Mouse (Mus musculus): ENCODE results near the gene Kcnab1. TPM values are rescaled to one million over a fixed set of nuclear protein-coding genes. Genes with fewer than 3 reads are reported as not detected.

Gene Kcnab1
- polyA plus RNA-seq, 1 experiment from 2014 or later = 1.2 TPM

GRCm38 (mm10) chr3:65373594-65374182, 264.5 kb downstream of the Kcnab1 start:
- DNase-seq (ENCODE audit: low spot score) (no peak), ATAC-seq (ENCODE audit: low FRiP score, low TSS enrichment) (no peak)
- Histone ChIP-seq H3K4me2 (replicated peaks; ENCODE audit: low read depth) (no peak overlapping the region), H3K36me3 (ENCODE audit: control insufficient read depth, insufficient read depth, low read length) (peaks cover 4% of the 10 kb centered on the region), H3K9ac (ENCODE audit: low read length) (no peak overlapping the region), H3K27ac (replicated peaks) (no peak overlapping the region), H3K9me3 (ENCODE audit: control insufficient read depth, low read length) (no peaks in the 10 kb centered on the region), H3K27me3 (ENCODE audit: control insufficient read depth, insufficient read depth, low read length) (no peaks in the 10 kb centered on the region), H3K4me3 (ENCODE audit: low read depth, low read length) (no peak overlapping the region), H3K4me1 (replicated peaks; ENCODE audit: control insufficient read depth, insufficient read depth) (no peaks in the 10 kb centered on the region)
- TF ChIP-seq CTCF (IDR thresholded peaks at IDR 0.05; ENCODE audit: low read depth) (no peak), EP300 (optimal IDR thresholded peaks at IDR 0.05) (no peak)
- WGBS = 65% methylated on average over 5 of the region's 5 CpGs

- Histone ChIP-seq H3K9me3 (ENCODE audit: control insufficient read depth, low read length) (no peaks in the 10 kb centered on the region), H3K4me1 (replicated peaks; ENCODE audit: control insufficient read depth, insufficient read depth) (no peaks in the 10 kb centered on the region), H3K9ac (ENCODE audit: low read length) (no peak overlapping the region), H3K4me2 (replicated peaks; ENCODE audit: low read depth) (no peak overlapping the region), H3K36me3 (ENCODE audit: control insufficient read depth, insufficient read depth, low read length) (peaks cover 4% of the 10 kb centered on the region), H3K27ac (replicated peaks) (no peak overlapping the region), H3K4me3 (ENCODE audit: low read depth, low read length) (no peak overlapping the region), H3K27me3 (ENCODE audit: control insufficient read depth, insufficient read depth, low read length) (no peaks in the 10 kb centered on the region)
- DNase-seq (ENCODE audit: low spot score) = no peak
- TF ChIP-seq CTCF (IDR thresholded peaks at IDR 0.05; ENCODE audit: low read depth) = no peak
- no peak for TF ChIP-seq EP300 (optimal IDR thresholded peaks at IDR 0.05)
- ATAC-seq (ENCODE audit: low FRiP score, low TSS enrichment) = no peak
- 82% methylated on average over 3 of the region's 3 CpGs for WGBS
These were observed 265.5 kb downstream of the Kcnab1 start for GRCm38 (mm10) chr3:65374729-65375128.

- H3K36me3 ChIP-seq (ENCODE audit: control insufficient read depth, insufficient read depth, low read length) = peaks cover 5% of the 10 kb centered on the region
- TF ChIP-seq CTCF (IDR thresholded peaks at IDR 0.05; ENCODE audit: low read depth) (no peak), EP300 (optimal IDR thresholded peaks at IDR 0.05) (no peak)
- H3K9me3 ChIP-seq (ENCODE audit: control insufficient read depth, low read length) = no peaks in the 10 kb centered on the region
- no peak for ATAC-seq (ENCODE audit: low FRiP score, low TSS enrichment)
- DNase-seq (ENCODE audit: low spot score) = no peak
- H3K4me2 ChIP-seq (replicated peaks; ENCODE audit: low read depth) = no peak overlapping the region
- H3K4me1 ChIP-seq (replicated peaks; ENCODE audit: control insufficient read depth, insufficient read depth) = no peaks in the 10 kb centered on the region
- H3K27me3 ChIP-seq (ENCODE audit: control insufficient read depth, insufficient read depth, low read length) = no peaks in the 10 kb centered on the region
- H3K27ac ChIP-seq (replicated peaks) = no peak overlapping the region
- H3K9ac ChIP-seq (ENCODE audit: low read length) = no peak overlapping the region
- H3K4me3 ChIP-seq (ENCODE audit: low read depth, low read length) = no peak overlapping the region
These were observed 269.5 kb downstream of the Kcnab1 start for GRCm38 (mm10) chr3:65378724-65379123.

GRCm38 (mm10) chr3:65379884-65380539, 270.8 kb downstream of the Kcnab1 start:
- no peak overlapping the region for H3K27ac ChIP-seq (replicated peaks)
- H3K4me3 ChIP-seq (ENCODE audit: low read depth, low read length) = no peak overlapping the region
- 70% methylated on average over 4 of the region's 4 CpGs for WGBS

DNA sequence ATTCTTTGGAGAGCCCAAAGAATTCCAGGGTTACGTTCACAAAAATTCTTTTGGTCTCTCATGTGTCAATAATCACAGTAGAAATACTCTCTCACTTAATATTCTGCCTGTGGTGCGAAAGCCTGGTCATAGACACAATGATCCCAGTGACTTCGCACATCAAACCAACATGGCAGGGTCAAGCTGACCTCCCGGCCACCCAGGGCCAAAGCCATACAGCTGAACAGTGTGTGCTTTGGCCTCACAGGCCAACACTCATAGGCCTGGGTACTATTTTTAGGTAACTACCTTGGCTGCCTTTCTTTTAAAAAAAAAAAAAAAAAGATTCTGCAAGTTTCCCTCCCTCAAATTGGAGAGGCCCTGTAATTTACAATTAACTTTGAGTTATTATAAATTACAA, 271.9 kb downstream of the Kcnab1 start:
- no peak for DNase-seq (ENCODE audit: low spot score)

More at GRCm38 (mm10) chr3:65379884-65380539, 270.8 kb downstream of the Kcnab1 start:
- H3K4me1 ChIP-seq (replicated peaks; ENCODE audit: control insufficient read depth, insufficient read depth) = no peaks in the 10 kb centered on the region
- H3K9me3 ChIP-seq (ENCODE audit: control insufficient read depth, low read length) = no peaks in the 10 kb centered on the region
- ATAC-seq (ENCODE audit: low FRiP score, low TSS enrichment) (no peak), DNase-seq (ENCODE audit: low spot score) (peak; percentile 50)
- H3K4me2 ChIP-seq (replicated peaks; ENCODE audit: low read depth) = no peak overlapping the region
- peak; percentile 84 for TF ChIP-seq CTCF (IDR thresholded peaks at IDR 0.05; ENCODE audit: low read depth)
- TF ChIP-seq EP300 (optimal IDR thresholded peaks at IDR 0.05) = no peak
- H3K9ac ChIP-seq (ENCODE audit: low read length) = no peak overlapping the region
- H3K27me3 ChIP-seq (ENCODE audit: control insufficient read depth, insufficient read depth, low read length) = no peaks in the 10 kb centered on the region
- H3K36me3 ChIP-seq (ENCODE audit: control insufficient read depth, insufficient read depth, low read length) = peaks cover 5% of the 10 kb centered on the region

GRCm38 (mm10) chr3:65384431-65384830, 275.2 kb downstream of the Kcnab1 start:
- DNase-seq (ENCODE audit: low spot score) = no peak
- Histone ChIP-seq H3K9ac (ENCODE audit: low read length) (no peak overlapping the region), H3K36me3 (ENCODE audit: control insufficient read depth, insufficient read depth, low read length) (peaks cover 23% of the 10 kb centered on the region), H3K4me1 (replicated peaks; ENCODE audit: control insufficient read depth, insufficient read depth) (no peaks in the 10 kb centered on the region; the same call in 1 of the 2 replicates), H3K9me3 (ENCODE audit: control insufficient read depth, low read length) (no peaks in the 10 kb centered on the region), H3K27ac (replicated peaks) (no peak overlapping the region), H3K27me3 (ENCODE audit: control insufficient read depth, insufficient read depth, low read length) (no peaks in the 10 kb centered on the region), H3K4me3 (ENCODE audit: low read depth, low read length) (no peak overlapping the region), H3K4me2 (replicated peaks; ENCODE audit: low read depth) (no peak overlapping the region)
- 77% methylated on average over 3 of the region's 3 CpGs for WGBS
- no peak for ATAC-seq (ENCODE audit: low FRiP score, low TSS enrichment)
- TF ChIP-seq CTCF (IDR thresholded peaks at IDR 0.05; ENCODE audit: low read depth) (no peak), EP300 (optimal IDR thresholded peaks at IDR 0.05) (no peak)

More for the DNA sequence above, 271.9 kb downstream of the Kcnab1 start:
- WGBS = 84% methylated on average over 4 of the region's 4 CpGs
- no peak overlapping the region for H3K9ac ChIP-seq (ENCODE audit: low read length)
- peaks cover 5% of the 10 kb centered on the region for H3K36me3 ChIP-seq (ENCODE audit: control insufficient read depth, insufficient read depth, low read length)
- no peaks in the 10 kb centered on the region for H3K4me1 ChIP-seq (replicated peaks; ENCODE audit: control insufficient read depth, insufficient read depth)
- no peak overlapping the region for H3K27ac ChIP-seq (replicated peaks)
- H3K4me3 ChIP-seq (ENCODE audit: low read depth, low read length) = no peak overlapping the region
- TF ChIP-seq CTCF (IDR thresholded peaks at IDR 0.05; ENCODE audit: low read depth) = no peak
- TF ChIP-seq EP300 (optimal IDR thresholded peaks at IDR 0.05) = no peak
- no peaks in the 10 kb centered on the region for H3K27me3 ChIP-seq (ENCODE audit: control insufficient read depth, insufficient read depth, low read length)
- no peak overlapping the region for H3K4me2 ChIP-seq (replicated peaks; ENCODE audit: low read depth)
- no peaks in the 10 kb centered on the region for H3K9me3 ChIP-seq (ENCODE audit: control insufficient read depth, low read length)
- ATAC-seq (ENCODE audit: low FRiP score, low TSS enrichment) = no peak

All from stomach, postnatal 0 days (tissue).